Mouse (Mus musculus): ENCODE results near the gene Fat2.

GRCm38 (mm10) chr11:55302350-55302749 lies 34.0 kb downstream of the Fat2 start:
- TF ChIP-seq POLR2A (IDR thresholded peaks at IDR 0.05; ENCODE audit: borderline replicate concordance, control insufficient read depth, low read depth, low read length) = no peak
- TF ChIP-seq CTCF (IDR thresholded peaks at IDR 0.05; ENCODE audit: control insufficient read depth, insufficient read depth, low read length) = no peak
